ENCODE assay signal across 8 mouse cellular contexts in the genomic region with DNA sequence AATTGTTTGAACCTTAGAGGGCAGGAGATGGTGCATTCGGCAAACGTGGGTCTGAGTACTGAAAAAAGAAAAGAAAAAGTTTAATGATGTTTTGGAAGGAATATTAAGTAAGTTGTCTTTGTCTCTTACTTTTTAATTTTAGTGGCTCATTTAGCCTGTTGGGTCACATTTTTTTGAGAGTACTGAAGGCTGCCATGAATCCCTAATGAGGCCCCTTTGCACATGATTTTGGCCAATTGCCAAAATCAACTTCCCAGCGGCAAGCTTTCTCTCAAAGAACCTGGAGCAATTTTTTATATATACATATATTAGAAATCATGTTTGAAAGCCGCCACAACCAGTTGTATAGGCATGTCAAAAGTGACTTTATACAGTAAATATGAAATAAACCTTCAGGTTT.
DNase-seq lines count a peak whose midpoint lies in the region; ATAC-seq lines count a peak whose summit lies in the region.

No protein-coding gene starts in this region.

- H3K9ac ChIP-seq in neural tube, embryonic 13.5 days: peak overlapping the region; percentile 64

- H3K4me1 ChIP-seq in embryonic facial prominence, embryonic 10.5 days: peaks cover 15% of the 10 kb centered on the region
- H3K4me1 ChIP-seq in neural tube, embryonic 13.5 days (replicated peaks): peaks cover 35% of the 10 kb centered on the region

- peaks cover 4% of the 10 kb centered on the region for H3K36me3 ChIP-seq in embryonic facial prominence, embryonic 10.5 days (replicated peaks)
- H3K36me3 ChIP-seq in neural tube, embryonic 13.5 days: no peaks in the 10 kb centered on the region

- H3K4me2 ChIP-seq in neural tube, embryonic 13.5 days: peak overlapping the region; percentile 49

- H3K4me3 ChIP-seq in embryonic facial prominence, embryonic 10.5 days: peak overlapping the region; percentile 37
- H3K4me3 ChIP-seq in neural tube, embryonic 13.5 days: peak overlapping the region; percentile 35

- no peaks in the 10 kb centered on the region for H3K27me3 ChIP-seq in embryonic facial prominence, embryonic 10.5 days (replicated peaks; ENCODE audit: low read depth, poor library complexity, severe bottlenecking)
- no peaks in the 10 kb centered on the region for H3K27me3 ChIP-seq in neural tube, embryonic 13.5 days

- ATAC-seq in neural tube, embryonic 13.5 days (ENCODE audit: low read depth): no peak
- ATAC-seq in inflammation-experienced regulatory T-cells, adult 6 months: no peak

- no peaks in the 10 kb centered on the region for H3K9me3 ChIP-seq in embryonic facial prominence, embryonic 10.5 days
- H3K9me3 ChIP-seq in neural tube, embryonic 13.5 days: no peaks in the 10 kb centered on the region

- 62% methylated on average over 4 of the region's 4 CpGs for WGBS in embryonic facial prominence, embryonic 10.5 days
- WGBS in neural tube, embryonic 13.5 days: 22% methylated on average over 4 of the region's 4 CpGs

- intact Hi-C loops in heart, postnatal 10 days (cut with DNase I): loop anchor here (2.0 kb wide), 1 partner anchor 170 kb away; no protein-coding TSS in a partner anchor

- H3K27ac ChIP-seq in embryonic facial prominence, embryonic 10.5 days (replicated peaks): peak overlapping the region; percentile 82
- H3K27ac ChIP-seq in neural tube, embryonic 13.5 days (replicated peaks): peak overlapping the region; percentile 90

- peak; percentile 11 for DNase-seq in cerebellum, adult 9-10 months
- DNase-seq in cerebellum, adult 9-11 months: no peak
- DNase-seq in embryonic facial prominence, embryonic 10.5 days (ENCODE audit: low spot score): no peak
- DNase-seq in heart, postnatal 10 days: peak; percentile 54 to 62
- peak; percentile 46 to 50 for DNase-seq in kidney, postnatal 25 days
- DNase-seq in spleen, postnatal 10 days (ENCODE audit: low spot score in 2 of 2): no peak

Comparison
In these comparisons a context has a peak if more than half of its experiments do, and no peak if none do; other contexts are left out.
1. DNase-seq: peak in cerebellum, adult 9-10 months (single experiment), heart, postnatal 10 days (2 of 2) and kidney, postnatal 25 days (2 of 2); none in cerebellum, adult 9-11 months (single experiment), embryonic facial prominence, embryonic 10.5 days (single experiment) and spleen, postnatal 10 days (0 of 2).